Mouse (Mus musculus): ENCODE measurements around the gene Pa2g4.

Gene Pa2g4

GRCm38 (mm10) chr10:128536266-128536940 lies 29.4 kb downstream of the Pa2g4 start:
- Histone ChIP-seq H3K27me3 (ENCODE audit: insufficient read depth, low read length) (no peaks in the 10 kb centered on the region), H3K36me3 (ENCODE audit: insufficient read depth, low read length) (peaks cover 9% of the 10 kb centered on the region), H3K4me3 (replicated peaks; ENCODE audit: low read length) (0 out of 2 replicates have a peak overlapping the region, but pooled peaks have one; percentile 15), H3K4me1 (replicated peaks; ENCODE audit: low read depth, low read length) (peaks cover 54% of the 10 kb centered on the region), H3K9me3 (ENCODE audit: low read length) (peaks cover 9% of the 10 kb centered on the region)
- peak; percentile 84 for TF ChIP-seq CTCF (conservative IDR thresholded peaks at IDR 0.05; ENCODE audit: low read length)
- TF ChIP-seq NANOG (IDR thresholded peaks at IDR 0.05; ENCODE audit: borderline replicate concordance, low read length) = no peak

GRCm38 (mm10) chr10:128535624-128536265 lies 30.0 kb downstream of the Pa2g4 start:
- H3K4me3 ChIP-seq (replicated peaks; ENCODE audit: low read length) = 0 out of 2 replicates have a peak overlapping the region, but pooled peaks have one; percentile 15
- H3K27me3 ChIP-seq (ENCODE audit: insufficient read depth, low read length) = no peaks in the 10 kb centered on the region
- peaks cover 54% of the 10 kb centered on the region for H3K4me1 ChIP-seq (replicated peaks; ENCODE audit: low read depth, low read length)
- H3K36me3 ChIP-seq (ENCODE audit: insufficient read depth, low read length) = peaks cover 2% of the 10 kb centered on the region; the same call in 1 of the 2 replicates
- H3K9me3 ChIP-seq (ENCODE audit: low read length) = peaks cover 9% of the 10 kb centered on the region
- TF ChIP-seq CTCF (conservative IDR thresholded peaks at IDR 0.05; ENCODE audit: low read length) (no peak), NANOG (IDR thresholded peaks at IDR 0.05; ENCODE audit: borderline replicate concordance, low read length) (no peak), POU5F1 (IDR thresholded peaks at IDR 0.05; ENCODE audit: borderline replicate concordance, low read length) (no peak)

- TF ChIP-seq CTCF (conservative IDR thresholded peaks at IDR 0.05; ENCODE audit: low read length) = no peak
- no peak for TF ChIP-seq POU5F1 (IDR thresholded peaks at IDR 0.05; ENCODE audit: borderline replicate concordance, low read length)
- no peak for TF ChIP-seq NANOG (IDR thresholded peaks at IDR 0.05; ENCODE audit: borderline replicate concordance, low read length)
- Histone ChIP-seq H3K4me3 (replicated peaks; ENCODE audit: low read length) (no peak overlapping the region), H3K36me3 (ENCODE audit: insufficient read depth, low read length) (no peaks in the 10 kb centered on the region), H3K4me1 (replicated peaks; ENCODE audit: low read depth, low read length) (peaks cover 52% of the 10 kb centered on the region), H3K9me3 (ENCODE audit: low read length) (peaks cover 9% of the 10 kb centered on the region), H3K27me3 (ENCODE audit: insufficient read depth, low read length) (no peaks in the 10 kb centered on the region)
Measured at GRCm38 (mm10) chr10:128535206-128535605, 30.6 kb downstream of the Pa2g4 start.

GRCm38 (mm10) chr10:128526366-128527356 lies 39.1 kb downstream of the Pa2g4 start:
- Histone ChIP-seq H3K36me3 (ENCODE audit: insufficient read depth, low read length) (peaks cover 17% of the 10 kb centered on the region), H3K4me3 (replicated peaks; ENCODE audit: low read length) (peak overlapping the region; percentile 98), H3K4me1 (replicated peaks; ENCODE audit: low read depth, low read length) (peaks cover 29% of the 10 kb centered on the region), H3K27me3 (ENCODE audit: insufficient read depth, low read length) (peaks cover 14% of the 10 kb centered on the region; the same call in 1 of the 2 replicates), H3K9me3 (ENCODE audit: low read length) (no peaks in the 10 kb centered on the region)
- no peak for TF ChIP-seq CTCF (conservative IDR thresholded peaks at IDR 0.05; ENCODE audit: low read length)
- TF ChIP-seq POU5F1 (IDR thresholded peaks at IDR 0.05; ENCODE audit: borderline replicate concordance, low read length) = no peak
- no peak for TF ChIP-seq NANOG (IDR thresholded peaks at IDR 0.05; ENCODE audit: borderline replicate concordance, low read length)

- H3K36me3 ChIP-seq (ENCODE audit: insufficient read depth, low read length) = peaks cover 26% of the 10 kb centered on the region
- H3K9me3 ChIP-seq (ENCODE audit: low read length) = no peaks in the 10 kb centered on the region
- H3K4me3 ChIP-seq (replicated peaks; ENCODE audit: low read length) = peak within 1 kb of the TSS; percentile 98
- peaks cover 29% of the 10 kb centered on the region for H3K4me1 ChIP-seq (replicated peaks; ENCODE audit: low read depth, low read length)
- H3K27me3 ChIP-seq (ENCODE audit: insufficient read depth, low read length) = peaks cover 14% of the 10 kb centered on the region; the same call in 1 of the 2 replicates
- no peak for TF ChIP-seq NANOG (IDR thresholded peaks at IDR 0.05; ENCODE audit: borderline replicate concordance, low read length)
- no peak for TF ChIP-seq CTCF (conservative IDR thresholded peaks at IDR 0.05; ENCODE audit: low read length)
- no peak for TF ChIP-seq POU5F1 (IDR thresholded peaks at IDR 0.05; ENCODE audit: borderline replicate concordance, low read length)
Measured at GRCm38 (mm10) chr10:128525671-128526308, 40.0 kb downstream of the Pa2g4 start, which contains the start of gene Esyt1. Gene Esyt1 (minus strand): TSS chr10:128525871.

GRCm38 (mm10) chr10:128524732-128525662 lies 40.8 kb downstream of the Pa2g4 start:
- peaks cover 29% of the 10 kb centered on the region for H3K4me1 ChIP-seq (replicated peaks; ENCODE audit: low read depth, low read length)
- peaks cover 34% of the 10 kb centered on the region for H3K36me3 ChIP-seq (ENCODE audit: insufficient read depth, low read length)
- no peaks in the 10 kb centered on the region for H3K9me3 ChIP-seq (ENCODE audit: low read length)
- H3K27me3 ChIP-seq (ENCODE audit: insufficient read depth, low read length) = peaks cover 14% of the 10 kb centered on the region; the same call in 1 of the 2 replicates
- H3K4me3 ChIP-seq (replicated peaks; ENCODE audit: low read length) = peak overlapping the region; percentile 98
- TF ChIP-seq CTCF (conservative IDR thresholded peaks at IDR 0.05; ENCODE audit: low read length) (no peak), NANOG (IDR thresholded peaks at IDR 0.05; ENCODE audit: borderline replicate concordance, low read length) (no peak), POU5F1 (IDR thresholded peaks at IDR 0.05; ENCODE audit: borderline replicate concordance, low read length) (no peak)
